Mouse (Mus musculus): ENCODE data around the gene 1700001P01Rik. TPM values are rescaled to one million over a fixed set of nuclear protein-coding genes. Genes with fewer than 3 reads are reported as not detected.
A peak's percentile ranks its signal among the peaks of the same experiment; 100 is the strongest.
"Not testable (repeated sequence)": the region's sequence is repeated elsewhere in the genome, so short reads cannot be mapped to it uniquely, and the experiment has no call there.

The 1700001P01Rik gene
- total RNA-seq, 2 experiments from 2014 or later: 0.65 TPM; not detected in 1

- intact Hi-C loops (cut with DNase I): loop anchor here (2.0 kb wide), 1 partner anchor 191 kb away; no protein-coding TSS in a partner anchor
Measured at GRCm38 (mm10) chr11:97798083-97798435, 22.3 kb upstream of the 1700001P01Rik start.

GRCm38 (mm10) chr11:97797369-97798082 lies 21.8 kb upstream of the 1700001P01Rik start:
- DNase-seq: no peak
- intact Hi-C loops (cut with DNase I): loop anchor here (2.0 kb wide), 1 partner anchor 191 kb away; no protein-coding TSS in a partner anchor

More at GRCm38 (mm10) chr11:97798083-97798435, 22.3 kb upstream of the 1700001P01Rik start:
- DNase-seq: no peak

- peak; percentile 67 to 74 for DNase-seq
- intact Hi-C loops (cut with DNase I): no loop called here
Measured at GRCm38 (mm10) chr11:97796910-97797309, 21.2 kb upstream of the 1700001P01Rik start.

- DNase-seq: peak in 1 of 2 experiments; percentile 70
- intact Hi-C loops (cut with DNase I): loop anchor here (1.0 kb wide), 1 partner anchor 90 kb away; no protein-coding TSS in a partner anchor
Measured at GRCm38 (mm10) chr11:97793165-97793564, 17.4 kb upstream of the 1700001P01Rik start.

- intact Hi-C loops (cut with DNase I); DNase-seq: not testable (repeated sequence)
Measured at GRCm38 (mm10) chr11:97790778-97791438, 15.2 kb upstream of the 1700001P01Rik start.

GRCm38 (mm10) chr11:97789727-97790126 lies 14.0 kb upstream of the 1700001P01Rik start:
- DNase-seq: no peak
- intact Hi-C loops (cut with DNase I): no loop called here

GRCm38 (mm10) chr11:97787961-97788360 lies 12.2 kb upstream of the 1700001P01Rik start:
- intact Hi-C loops (cut with DNase I): no loop called here
- no peak for DNase-seq

- intact Hi-C loops (cut with DNase I): loop anchor here (2.0 kb wide), 1 partner anchor 16 kb away; the partner anchor contains the start of gene Cwc25
- no peak for DNase-seq
Measured at GRCm38 (mm10) chr11:97782564-97782895, 6.8 kb upstream of the 1700001P01Rik start.

GRCm38 (mm10) chr11:97781832-97782563 lies 6.3 kb upstream of the 1700001P01Rik start, which contains the start of gene Rpl23:
Rpl23 (minus strand) TSS chr11:97782437.
- intact Hi-C loops (cut with DNase I): loop anchor here (2.0 kb wide), 1 partner anchor 15 kb away; the partner anchor contains the start of gene Cwc25
- DNase-seq: peak; percentile 99 to 100

GRCm38 (mm10) chr11:97781478-97781831 lies 5.7 kb upstream of the 1700001P01Rik start:
- intact Hi-C loops (cut with DNase I): no loop called here
- DNase-seq: no peak

- intact Hi-C loops (cut with DNase I): no loop called here
- no peak for DNase-seq
Measured at GRCm38 (mm10) chr11:97779968-97780701, 4.4 kb upstream of the 1700001P01Rik start.

- no peak for DNase-seq
- intact Hi-C loops (cut with DNase I): no loop called here
Measured at GRCm38 (mm10) chr11:97778918-97779317, 3.2 kb upstream of the 1700001P01Rik start.

- intact Hi-C loops (cut with DNase I): no loop called here
- peak in 1 of 2 experiments; percentile 30 for DNase-seq
Measured at GRCm38 (mm10) chr11:97777129-97777529, 1.4 kb upstream of the 1700001P01Rik start.

- intact Hi-C loops (cut with DNase I): no loop called here
Measured at GRCm38 (mm10) chr11:97776497-97777128, 895 bp upstream of the 1700001P01Rik start.

GRCm38 (mm10) chr11:97775186-97775585 lies 532 bp downstream of the 1700001P01Rik start:
- intact Hi-C loops (cut with DNase I): no loop called here
- DNase-seq: no peak

More at GRCm38 (mm10) chr11:97776497-97777128, 895 bp upstream of the 1700001P01Rik start:
- DNase-seq: no peak

GRCm38 (mm10) chr11:97771410-97771809 lies 4.3 kb downstream of the 1700001P01Rik start:
- intact Hi-C loops (cut with DNase I): no loop called here
- no peak for DNase-seq

GRCm38 (mm10) chr11:97769704-97770103 lies 6.0 kb downstream of the 1700001P01Rik start:
- intact Hi-C loops (cut with DNase I): no loop called here
- no peak for DNase-seq

- intact Hi-C loops (cut with DNase I): loop anchor here (2.0 kb wide), 1 partner anchor 16 kb away; the partner anchor contains the start of gene Rpl23
- DNase-seq: peak; percentile 90 to 97
Measured at GRCm38 (mm10) chr11:97766154-97766881, 9.4 kb downstream of the 1700001P01Rik start, which contains the start of gene Cwc25. Cwc25 (minus strand) TSS chr11:97766556.

GRCm38 (mm10) chr11:97761638-97762037 lies 14.1 kb downstream of the 1700001P01Rik start:
- no peak for DNase-seq
- intact Hi-C loops (cut with DNase I): no loop called here

Measured in heart, postnatal 14 days (tissue).